Mouse (Mus musculus): ENCODE data around the gene Arhgef3.

GRCm38 (mm10) chr14:27102720-27103119 is 12.0 kb upstream of the Arhgef3 start:
- TF ChIP-seq POLR2A (IDR thresholded peaks at IDR 0.05; ENCODE audit: control insufficient read depth, extremely low read depth, insufficient read depth, low read length, poor library complexity) (no peak), CTCF (IDR thresholded peaks at IDR 0.05; ENCODE audit: borderline replicate concordance, control insufficient read depth, extremely low read depth, insufficient read depth, low read length, poor library complexity) (no peak)

Data from thymus, adult 2 months (tissue).